Mouse (Mus musculus): ENCODE results near the gene Dnah6. TPM values are rescaled to one million over a fixed set of nuclear protein-coding genes. Genes with fewer than 3 reads are reported as not detected.

Gene Dnah6
- total RNA-seq (2023) = under 1 TPM; 0.46 to 0.53 TPM

GRCm38 (mm10) chr6:73221189-73221957, at the start of gene Dnah6:
Gene Dnah6 (minus strand): TSS chr6:73221651.

GRCm38 (mm10) chr6:73248237-73249048, 27.0 kb upstream of the Dnah6 start, which contains the start of gene Suclg1:
Gene Suclg1 (plus strand): TSS chr6:73248382.

Other genes starting within 250 kb of the Dnah6 start
- gene Suclg1, start 26.7 kb upstream of the Dnah6 start, total RNA-seq (2023) = 10 to 100 TPM; 29.6 to 34.1 TPM
- not detected for gene 4931417E11Rik, start 248.0 kb upstream of the Dnah6 start, total RNA-seq (2023)

All from neutrophil, adult 83 days (primary cell).